Mouse (Mus musculus) thymus, adult 2 months (tissue): Measurements from ENCODE around the gene Brcc3.

Experiments
- CTCF ChIP-seq: fragments of 200-500 bp; IDR thresholded peaks from 2 replicates; pipeline ENCODE4 v1.5.1; 2012; ENCODE audit warnings: mild to moderate bottlenecking, control low read depth, low read length, moderate library complexity, borderline replicate concordance; ENCODE audit not compliant: control insufficient read depth, poor library complexity, insufficient read depth; ENCODE audit errors: extremely low read depth
- POLR2A ChIP-seq: fragments of 200-500 bp; IDR thresholded peaks from 2 replicates; pipeline ENCODE4 v1.6.1; 2012; ENCODE audit warnings: mild to moderate bottlenecking, low read length, control low read depth, moderate library complexity; ENCODE audit not compliant: control insufficient read depth, poor library complexity, insufficient read depth; ENCODE audit errors: extremely low read depth

DNA sequence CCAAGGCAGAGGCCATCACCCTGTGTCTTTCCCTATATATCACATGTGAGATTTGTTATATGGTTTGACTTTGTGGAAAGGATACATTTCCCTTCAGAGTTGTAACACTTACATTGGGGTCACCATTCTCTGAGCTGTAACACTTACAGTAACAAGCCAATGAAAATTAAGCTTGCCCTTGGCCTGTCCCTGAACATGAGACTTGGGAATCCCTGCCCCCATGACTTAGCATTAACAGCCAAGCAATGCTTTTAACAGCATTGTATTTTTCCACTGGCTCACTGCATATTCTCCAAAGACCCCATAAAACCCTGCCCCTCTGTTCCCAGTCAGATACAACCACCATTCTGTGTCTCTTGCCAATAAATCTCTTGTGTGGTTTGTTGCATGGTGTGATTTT is 13.1 kb upstream of the Brcc3 start:
- TF ChIP-seq POLR2A (no peak), CTCF (no peak)
